Mouse (Mus musculus) gastrocnemius, adult 2 months (tissue): Measurements from ENCODE around the gene Cpa4. TPM values are rescaled to one million over a fixed set of nuclear protein-coding genes. Genes with fewer than 3 reads are reported as not detected.

Experiments used
- DNase-seq: peaks from one replicate; pipeline ENCODE4 v3.0.0; 2022
- H3K27ac ChIP-seq: fragments of 200-600 bp; 2 replicates; pipeline ENCODE4 v1.8.1; 2022; ENCODE audit warnings: mild to moderate bottlenecking
- H3K4me3 ChIP-seq: fragments of 200-600 bp; 2 replicates; pipeline ENCODE4 v1.8.1; 2022; ENCODE audit warnings: mild to moderate bottlenecking, moderate library complexity
- CTCF ChIP-seq: fragments of 200-600 bp; IDR thresholded peaks from 2 replicates; pipeline ENCODE4 v1.8.1; 2022; ENCODE audit warnings: antibody characterized with exemption, mild to moderate bottlenecking, moderate library complexity
- intact Hi-C: fragments of 180-260 bp; cut with DNase I; formaldehyde crosslinking; loops from one replicate; pipeline ENCODE4 v1.15.1; 2025
- total RNA-seq, 2 experiments: library from RNA; stranded (reverse); gene quantifications; 2 replicates each; pipeline ENCODE4 v1.2.3; 2021

Cpa4 gene
- total RNA-seq, 2 experiments from 2014 or later, result not detected

DNA sequence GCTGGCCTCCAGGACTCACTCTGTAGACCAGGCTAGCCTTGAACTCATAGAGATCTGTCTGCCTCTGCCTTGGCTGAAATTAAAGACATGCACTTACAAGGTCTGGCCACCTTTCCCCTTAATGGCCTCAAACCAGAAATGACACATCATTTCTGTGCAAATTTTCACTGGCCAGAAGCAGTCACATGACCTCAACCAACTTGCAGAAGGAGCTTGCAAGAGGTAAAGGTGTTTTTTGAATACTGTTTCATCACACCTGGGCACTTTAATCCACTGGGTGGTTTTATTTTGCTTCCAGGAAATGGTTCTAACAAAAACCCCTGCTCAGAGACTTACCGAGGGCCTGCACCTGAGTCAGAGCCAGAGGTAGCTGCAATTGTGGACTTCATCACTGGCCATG, 61.8 kb downstream of the Cpa4 start:
- intact Hi-C loops, result no loop called here
- DNase-seq, result no peak
- no peak for TF ChIP-seq CTCF
- H3K27ac ChIP-seq, result no peak overlapping the region
- H3K4me3 ChIP-seq, result no peak overlapping the region

- H3K27ac ChIP-seq, result no peak overlapping the region
- DNase-seq, result no peak
- intact Hi-C loops, result no loop called here
- TF ChIP-seq CTCF, result no peak
- H3K4me3 ChIP-seq, result no peak overlapping the region
Observed at GRCm38 (mm10) chr6:30635361-30635862, 67.2 kb downstream of the Cpa4 start.

GRCm38 (mm10) chr6:30636186-30636842, 68.1 kb downstream of the Cpa4 start:
- H3K27ac ChIP-seq, result no peak overlapping the region
- intact Hi-C loops, result no loop called here
- no peak for TF ChIP-seq CTCF
- H3K4me3 ChIP-seq, result no peak overlapping the region
- DNase-seq, result peak; percentile 30

- Histone ChIP-seq H3K27ac (no peak within 1 kb of the TSS), H3K4me3 (no peak within 1 kb of the TSS)
- DNase-seq, result no peak
- intact Hi-C loops, result no loop called here
- TF ChIP-seq CTCF, result no peak
Observed at GRCm38 (mm10) chr6:30638674-30639268, 70.6 kb downstream of the Cpa4 start, which contains the start of gene Cpa1. TSS of gene Cpa1 (plus strand) at chr6:30639218.

Other genes with a start within 250 kb of the Cpa4 start
- gene Zc3hc1, start 177.3 kb upstream of the Cpa4 start, total RNA-seq, result 10 to 100 TPM; 15.5 to 19.3 TPM
- 10 to 100 TPM; 35.8 to 44.4 TPM for gene Klhdc10, start 166.5 kb upstream of the Cpa4 start, total RNA-seq
- gene Tmem209, start 58.6 kb upstream of the Cpa4 start, total RNA-seq, result 10 to 100 TPM in 1 of 2 experiments, 1 to 10 TPM in 1; 7.1 to 11.4 TPM
- gene Ssmem1, start 58.5 kb upstream of the Cpa4 start, total RNA-seq, result under 1 TPM; 0.18 to 0.20 TPM
- gene Cpa2, start 26.8 kb upstream of the Cpa4 start, total RNA-seq, result not detected
- gene Cpa5, start 42.6 kb downstream of the Cpa4 start, total RNA-seq, result not detected
- gene Cpa1, start 70.8 kb downstream of the Cpa4 start, total RNA-seq, result not detected
- 1 to 10 TPM in 1 of 2 experiments, under 1 TPM in 1; 0.20 to 1.6 TPM for gene Cep41, start 125.4 kb downstream of the Cpa4 start, total RNA-seq
- gene Mest, start 155.2 kb downstream of the Cpa4 start, total RNA-seq, result 1 to 10 TPM; 1.6 to 2.4 TPM